Mouse (Mus musculus) heart, postnatal 14 days (tissue): ENCODE measurements around the gene Dhrs2. TPM values are rescaled to one million over a fixed set of nuclear protein-coding genes. Genes with fewer than 3 reads are reported as not detected.

Experiments
- DNase-seq, 2 experiments: peaks; one replicate each; pipeline ENCODE4 v3.0.0; 2021 to 2022
- intact Hi-C: fragments of 180-260 bp; cut with DNase I; formaldehyde crosslinking; loops from one replicate; pipeline ENCODE4 v1.15.1; 2025
- total RNA-seq, 2 experiments: library from RNA; stranded (reverse); gene quantifications; 2 replicates each; pipeline ENCODE4 v1.2.3; 2021

The Dhrs2 gene
- total RNA-seq, 2 experiments from 2014 or later = not detected

- intact Hi-C loops = no loop called here
- no peak for DNase-seq
These were observed 25.4 kb downstream of the Dhrs2 start for GRCm38 (mm10) chr14:55247181-55247580.

DNA sequence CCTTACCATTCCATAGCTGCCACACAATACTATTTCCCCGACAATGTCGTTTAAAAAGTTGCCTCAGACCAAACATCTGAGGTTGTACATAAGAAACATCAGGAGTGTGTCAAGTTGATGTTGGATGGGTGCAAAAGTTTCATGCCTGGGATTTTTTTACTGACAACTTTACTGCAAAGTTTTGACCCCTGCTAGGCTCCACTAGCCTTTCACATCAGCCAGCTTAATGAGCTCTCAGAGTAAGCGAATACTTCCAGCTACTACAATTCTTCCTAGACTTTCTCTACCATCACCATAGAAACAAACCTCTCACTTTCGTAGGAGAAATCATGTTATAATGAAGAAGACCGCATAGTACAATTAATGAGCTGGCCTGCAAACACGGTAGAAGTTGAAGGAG is 26.5 kb downstream of the Dhrs2 start:
- DNase-seq = no peak

DNA sequence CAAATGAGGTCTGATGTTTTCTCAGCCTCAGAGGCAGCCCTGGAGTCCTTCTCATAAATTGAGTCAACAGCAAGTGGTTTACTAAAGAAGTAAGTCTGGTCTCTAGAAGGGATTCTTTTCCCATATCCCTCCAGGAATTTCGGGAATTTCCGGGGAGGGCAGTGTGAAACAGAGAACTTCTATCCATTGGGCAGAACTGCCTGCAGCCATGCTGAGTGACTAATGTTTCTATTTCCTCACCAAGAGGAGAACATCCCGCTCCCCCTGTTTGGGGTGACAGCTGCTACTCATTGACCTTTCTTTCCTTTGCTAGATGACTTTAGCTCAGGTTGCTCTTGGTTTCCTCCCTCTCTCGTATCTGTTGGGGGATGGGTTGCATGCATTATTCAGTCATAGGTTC is 31.8 kb downstream of the Dhrs2 start:
- DNase-seq = no peak
- intact Hi-C loops = no loop called here

More for the DNA sequence above, 26.5 kb downstream of the Dhrs2 start:
- intact Hi-C loops = no loop called here

DNA sequence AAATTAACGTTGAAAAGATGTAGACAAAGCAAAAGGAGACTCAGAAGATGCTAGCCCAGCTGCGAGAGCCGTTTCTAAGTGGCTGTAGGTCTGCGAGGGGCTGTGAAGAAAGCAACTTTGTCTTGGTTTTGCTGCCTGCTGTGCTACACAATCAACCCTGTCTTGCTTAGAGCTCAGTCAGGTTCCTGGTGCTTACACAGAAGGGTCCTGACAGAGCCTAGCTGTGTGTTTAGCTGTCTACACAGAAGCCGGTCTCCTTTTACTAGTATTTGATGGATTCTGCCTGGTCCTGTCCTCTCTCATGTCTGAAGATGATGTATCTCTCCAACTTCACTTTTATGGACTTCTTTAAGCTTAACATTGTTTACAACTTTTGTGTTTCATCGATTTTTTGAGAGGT is 33.6 kb downstream of the Dhrs2 start:
- intact Hi-C loops = no loop called here
- DNase-seq = no peak

DNA sequence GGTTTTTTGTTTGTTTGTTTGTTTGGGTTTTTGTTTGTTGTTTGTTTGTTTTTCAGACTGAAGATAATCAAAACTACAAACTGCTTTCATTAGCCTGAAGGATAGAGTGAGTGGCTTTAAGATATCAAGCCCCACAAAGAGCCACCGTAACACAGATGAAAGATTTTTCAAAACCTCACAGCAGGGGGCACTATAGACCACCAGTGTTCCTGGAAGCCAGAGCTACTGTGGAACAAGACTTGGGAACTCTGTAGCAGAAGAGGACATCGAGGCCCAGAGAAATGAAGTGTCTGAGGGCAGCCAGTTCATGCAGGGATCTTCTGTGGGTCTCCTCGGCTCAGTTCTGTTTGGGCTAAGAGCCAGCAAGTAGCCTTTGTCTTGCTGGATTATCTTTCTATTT is 49.4 kb downstream of the Dhrs2 start:
- intact Hi-C loops = loop anchor here (1.0 to 10.0 kb wide), 2 partner anchors 167 to 264 kb away; no protein-coding TSS in a partner anchor
- DNase-seq = peak; percentile 46 to 79

GRCm38 (mm10) chr14:55273023-55273422 is 51.2 kb downstream of the Dhrs2 start:
- DNase-seq = no peak
- intact Hi-C loops = loop anchor here (10.0 kb wide), 1 partner anchor 262 kb away; no protein-coding TSS in a partner anchor

- DNase-seq = no peak
- intact Hi-C loops = loop anchor here (10.0 kb wide), 1 partner anchor 260 kb away; no protein-coding TSS in a partner anchor
These were observed 53.0 kb downstream of the Dhrs2 start for GRCm38 (mm10) chr14:55274810-55275209.

DNA sequence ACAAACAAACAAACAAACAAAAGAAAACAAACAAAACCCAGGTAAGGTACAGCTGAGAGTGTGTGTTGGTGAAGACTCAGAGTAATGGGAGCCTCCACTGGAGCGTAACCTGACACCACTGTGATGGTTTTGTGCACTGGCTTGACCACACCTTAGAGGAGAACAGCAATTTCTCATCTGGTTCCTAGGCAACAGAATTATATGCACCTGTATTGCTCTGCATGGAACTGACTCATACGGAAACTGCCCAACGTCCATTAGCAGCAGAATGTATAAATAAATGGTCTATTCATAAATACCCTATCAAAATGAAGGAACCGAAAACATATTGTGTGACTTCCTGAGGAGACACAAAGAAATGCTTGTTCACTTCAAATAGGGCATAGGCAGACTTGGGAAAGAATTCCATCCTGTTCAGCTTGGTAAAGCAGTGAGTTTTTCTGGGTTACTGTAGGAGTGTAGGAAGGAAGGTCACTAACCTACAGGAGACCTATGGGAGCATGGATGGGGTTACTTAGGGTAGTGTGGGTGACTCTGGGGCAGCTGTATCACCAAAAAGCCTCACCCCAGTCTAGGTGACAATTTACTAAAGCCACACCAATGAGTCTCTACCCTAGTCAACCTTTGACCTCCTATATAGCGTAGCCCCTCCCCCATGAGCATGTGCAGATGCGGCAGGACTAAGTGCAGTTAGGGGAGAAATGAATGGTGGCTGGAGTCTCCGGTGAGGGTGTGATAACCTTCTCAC is 57.7 kb downstream of the Dhrs2 start:
- intact Hi-C loops = loop anchor here (10.0 kb wide), 1 partner anchor 255 kb away; no protein-coding TSS in a partner anchor
- DNase-seq = no peak

Other genes starting within 250 kb of the Dhrs2 start
- gene Gm17428, start 245.1 kb upstream of the Dhrs2 start, total RNA-seq = not detected
- gene Myh7, start 227.4 kb upstream of the Dhrs2 start, total RNA-seq = 1,000 to 10,000 TPM; 2,004 to 2,187 TPM
- gene Ngdn, start 206.6 kb upstream of the Dhrs2 start, total RNA-seq = 10 to 100 TPM; 23.4 to 28.4 TPM
- 1 to 10 TPM; 2.5 to 3.3 TPM for gene Zfhx2, start 129.7 kb upstream of the Dhrs2 start, total RNA-seq
- gene Thtpa, start 127.2 kb upstream of the Dhrs2 start, total RNA-seq = 10 to 100 TPM in 1 of 2 experiments, 1 to 10 TPM in 1; 9.6 to 11.4 TPM
- 1 to 10 TPM; 4.6 to 5.4 TPM for gene Ap1g2, start 115.4 kb upstream of the Dhrs2 start, total RNA-seq
- under 1 TPM; 0.10 to 0.36 TPM for gene Jph4, start 105.1 kb upstream of the Dhrs2 start, total RNA-seq